Mouse (Mus musculus): ENCODE results near the gene Psg21.
"Not testable (repeated sequence)": the region's sequence is repeated elsewhere in the genome, so short reads cannot be mapped to it uniquely, and the experiment has no call there.

The Psg21 gene

GRCm38 (mm10) chr7:18656625-18657024 lies at the start of gene Psg21:
Gene Psg21, minus strand, starts transcription at chr7:18656725.
- not testable (repeated sequence) for H3K36me3 ChIP-seq (ENCODE audit: insufficient read depth, low read length)

GRCm38 (mm10) chr7:18686085-18686484 lies 29.6 kb upstream of the Psg21 start, which contains the start of gene Psg20:
Gene Psg20, minus strand, starts transcription at chr7:18686185.
- Histone ChIP-seq H3K4me1 (replicated peaks; ENCODE audit: low read depth, low read length) (no peaks in the 10 kb centered on the region), H3K27me3 (ENCODE audit: insufficient read depth, low read length) (no peaks in the 10 kb centered on the region), H3K4me3 (replicated peaks; ENCODE audit: low read length) (no peak within 1 kb of the TSS), H3K36me3 (ENCODE audit: insufficient read depth, low read length) (no peaks in the 10 kb centered on the region), H3K9me3 (ENCODE audit: low read length) (no peaks in the 10 kb centered on the region)
- TF ChIP-seq CTCF (conservative IDR thresholded peaks at IDR 0.05; ENCODE audit: low read length) (no peak), NANOG (IDR thresholded peaks at IDR 0.05; ENCODE audit: borderline replicate concordance, low read length) (no peak), POU5F1 (IDR thresholded peaks at IDR 0.05; ENCODE audit: borderline replicate concordance, low read length) (no peak)

More at GRCm38 (mm10) chr7:18656625-18657024, at the start of gene Psg21:
- not testable (repeated sequence) for H3K27me3 ChIP-seq (ENCODE audit: insufficient read depth, low read length); H3K4me1 ChIP-seq (replicated peaks; ENCODE audit: low read depth, low read length); H3K4me3 ChIP-seq (replicated peaks; ENCODE audit: low read length)
- H3K9me3 ChIP-seq (ENCODE audit: low read length) = peaks cover 12% of the 10 kb centered on the region

GRCm38 (mm10) chr7:18685586-18685985 lies 29.1 kb upstream of the Psg21 start:
- Histone ChIP-seq H3K36me3 (ENCODE audit: insufficient read depth, low read length) (no peaks in the 10 kb centered on the region), H3K9me3 (ENCODE audit: low read length) (no peaks in the 10 kb centered on the region), H3K4me1 (replicated peaks; ENCODE audit: low read depth, low read length) (no peaks in the 10 kb centered on the region), H3K4me3 (replicated peaks; ENCODE audit: low read length) (no peak overlapping the region), H3K27me3 (ENCODE audit: insufficient read depth, low read length) (no peaks in the 10 kb centered on the region)
- TF ChIP-seq CTCF (conservative IDR thresholded peaks at IDR 0.05; ENCODE audit: low read length) (no peak), NANOG (IDR thresholded peaks at IDR 0.05; ENCODE audit: borderline replicate concordance, low read length) (no peak), POU5F1 (IDR thresholded peaks at IDR 0.05; ENCODE audit: borderline replicate concordance, low read length) (no peak)

- Histone ChIP-seq H3K4me3 (replicated peaks; ENCODE audit: low read length) (no peak overlapping the region), H3K9me3 (ENCODE audit: low read length) (no peaks in the 10 kb centered on the region), H3K36me3 (ENCODE audit: insufficient read depth, low read length) (no peaks in the 10 kb centered on the region), H3K27me3 (ENCODE audit: insufficient read depth, low read length) (no peaks in the 10 kb centered on the region), H3K4me1 (replicated peaks; ENCODE audit: low read depth, low read length) (no peaks in the 10 kb centered on the region)
- peak; percentile 76 for TF ChIP-seq CTCF (conservative IDR thresholded peaks at IDR 0.05; ENCODE audit: low read length)
- no peak for TF ChIP-seq POU5F1 (IDR thresholded peaks at IDR 0.05; ENCODE audit: borderline replicate concordance, low read length)
Measured at GRCm38 (mm10) chr7:18679772-18680171, 23.2 kb upstream of the Psg21 start.

GRCm38 (mm10) chr7:18626921-18627320 lies 29.6 kb downstream of the Psg21 start:
- not testable (repeated sequence) for H3K4me1 ChIP-seq (replicated peaks; ENCODE audit: low read depth, low read length); H3K36me3 ChIP-seq (ENCODE audit: insufficient read depth, low read length); H3K4me3 ChIP-seq (replicated peaks; ENCODE audit: low read length); H3K27me3 ChIP-seq (ENCODE audit: insufficient read depth, low read length); H3K9me3 ChIP-seq (ENCODE audit: low read length)

- not testable (repeated sequence) for H3K27me3 ChIP-seq (ENCODE audit: insufficient read depth, low read length); H3K4me3 ChIP-seq (replicated peaks; ENCODE audit: low read length); H3K4me1 ChIP-seq (replicated peaks; ENCODE audit: low read depth, low read length); H3K36me3 ChIP-seq (ENCODE audit: insufficient read depth, low read length); H3K9me3 ChIP-seq (ENCODE audit: low read length)
Measured at GRCm38 (mm10) chr7:18616401-18616800, 40.1 kb downstream of the Psg21 start, which contains the start of gene Psg23. Gene Psg23, minus strand, starts transcription at chr7:18616501.

Measured in E14TG2a.4 (cell line).